ENCODE assay signal across 20 mouse cellular contexts in genomic region chr1:78710613-78711329, GRCm38 (mm10).
"Had no signal": no experiment of that assay in that cellular context is flagged by ENCODE, and none has a peak within 500 bp of the region (broad histone marks: within the 10 kb centered on the region; RNA-seq: fewer than 3 reads in every experiment).

No protein-coding gene starts in this region.

- H3K27ac ChIP-seq: liver, embryonic 15.5 days; lung, embryonic 15.5 days; macrophage; midbrain, embryonic 10.5 days; midbrain, embryonic 13.5 days; midbrain, embryonic 15.5 days; neural tube, embryonic 13.5 days; neural tube, embryonic 15.5 days had no signal

- H3K4me1 ChIP-seq: liver, embryonic 15.5 days; lung, embryonic 15.5 days; midbrain, embryonic 10.5 days; midbrain, embryonic 13.5 days; midbrain, embryonic 15.5 days; neural tube, embryonic 13.5 days; neural tube, embryonic 15.5 days had no signal

- DNase-seq: liver, postnatal 0 days; lung, adult 2 months; lung, postnatal 14 days; retina, postnatal 1 day; right cerebral cortex, adult 18-20 months; right cerebral cortex, postnatal 25 days; right cerebral cortex, postnatal 4 days; spleen, adult 18-20 months; thymus, adult 18-20 months; thymus, postnatal 14 days; thymus, postnatal 4 days had no signal

- H3K9me3 ChIP-seq: liver, embryonic 15.5 days; lung, embryonic 15.5 days; midbrain, embryonic 10.5 days; midbrain, embryonic 13.5 days; midbrain, embryonic 15.5 days; neural tube, embryonic 13.5 days; neural tube, embryonic 15.5 days had no signal

- H3K4me2 ChIP-seq: liver, embryonic 15.5 days; lung, embryonic 15.5 days; midbrain, embryonic 13.5 days; midbrain, embryonic 15.5 days; neural tube, embryonic 13.5 days; neural tube, embryonic 15.5 days had no signal

- H3K4me3 ChIP-seq: liver, embryonic 15.5 days; lung, embryonic 15.5 days; midbrain, embryonic 10.5 days; midbrain, embryonic 13.5 days; midbrain, embryonic 15.5 days; neural tube, embryonic 13.5 days; neural tube, embryonic 15.5 days had no signal

- H3K27me3 ChIP-seq: liver, embryonic 15.5 days; lung, embryonic 15.5 days; midbrain, embryonic 13.5 days; midbrain, embryonic 15.5 days; neural tube, embryonic 13.5 days; neural tube, embryonic 15.5 days had no signal

- ATAC-seq: liver, postnatal 0 days; lung, postnatal 0 days; midbrain, embryonic 13.5 days; midbrain, embryonic 15.5 days had no signal

- H3K9ac ChIP-seq: liver, embryonic 15.5 days; liver, postnatal 0 days; lung, embryonic 15.5 days; midbrain, embryonic 13.5 days; midbrain, embryonic 15.5 days; neural tube, embryonic 13.5 days; neural tube, embryonic 15.5 days had no signal

- H3K36me3 ChIP-seq: midbrain, embryonic 15.5 days; neural tube, embryonic 15.5 days had no signal
